Mouse (Mus musculus): ENCODE data around the gene Eif3d.
A peak's percentile ranks its signal among the peaks of the same experiment; 100 is the strongest.

Gene Eif3d

DNA sequence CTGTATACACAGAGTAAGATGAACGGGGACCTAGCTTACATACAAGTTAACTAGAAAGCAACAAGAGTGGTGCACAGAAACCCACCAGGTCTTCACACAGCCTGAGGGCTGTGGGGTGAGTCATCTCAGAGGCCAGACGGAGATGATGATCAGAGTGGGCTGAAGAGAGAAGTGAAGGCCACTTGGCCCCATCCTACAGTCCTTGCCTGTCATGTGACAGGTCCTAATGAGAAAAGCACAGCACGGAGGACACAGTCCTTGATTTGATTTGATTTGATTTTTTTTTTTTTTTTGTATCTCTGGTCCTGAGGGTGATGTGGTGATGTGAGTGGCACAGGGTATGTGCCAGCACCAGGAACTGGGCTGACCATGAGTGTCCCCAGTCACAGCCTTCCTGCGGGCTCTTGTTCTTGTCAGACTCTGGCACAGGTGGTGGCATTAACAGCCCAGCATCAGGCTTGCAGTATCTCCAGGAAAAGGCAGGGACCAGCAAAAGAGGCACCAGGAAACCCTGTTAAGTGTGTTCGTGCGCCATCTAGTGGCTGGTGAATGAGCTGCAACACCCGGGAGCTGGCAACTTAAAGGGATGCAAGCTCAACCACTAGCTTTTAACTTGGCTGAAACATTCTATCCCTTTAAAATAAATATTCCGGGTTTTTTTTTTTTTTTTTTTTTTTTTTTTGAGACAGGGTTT lies 53.6 kb downstream of the Eif3d start:
- peak; percentile 96 for DNase-seq

DNA sequence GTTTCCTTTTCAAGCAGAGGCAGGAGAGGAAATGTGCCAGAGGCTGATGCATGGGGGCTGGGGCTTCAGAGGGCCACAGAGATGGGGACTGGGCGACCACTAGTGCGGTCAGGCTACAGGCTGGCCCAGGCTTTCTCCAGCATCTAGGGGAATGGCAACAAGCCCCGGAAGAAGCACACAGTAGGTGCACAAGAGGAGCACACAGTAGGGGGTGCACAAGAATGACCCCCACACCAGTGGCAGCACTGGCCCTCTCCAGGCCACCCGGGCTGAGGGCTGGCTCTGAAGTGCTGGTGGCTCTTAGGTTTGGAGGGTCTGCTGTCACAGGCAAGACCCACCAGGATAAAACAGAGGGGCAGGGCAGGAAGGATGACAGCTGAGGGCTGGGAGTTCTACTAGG lies 55.3 kb downstream of the Eif3d start:
- DNase-seq, result peak in 1 of 2 experiments; percentile 1

DNA sequence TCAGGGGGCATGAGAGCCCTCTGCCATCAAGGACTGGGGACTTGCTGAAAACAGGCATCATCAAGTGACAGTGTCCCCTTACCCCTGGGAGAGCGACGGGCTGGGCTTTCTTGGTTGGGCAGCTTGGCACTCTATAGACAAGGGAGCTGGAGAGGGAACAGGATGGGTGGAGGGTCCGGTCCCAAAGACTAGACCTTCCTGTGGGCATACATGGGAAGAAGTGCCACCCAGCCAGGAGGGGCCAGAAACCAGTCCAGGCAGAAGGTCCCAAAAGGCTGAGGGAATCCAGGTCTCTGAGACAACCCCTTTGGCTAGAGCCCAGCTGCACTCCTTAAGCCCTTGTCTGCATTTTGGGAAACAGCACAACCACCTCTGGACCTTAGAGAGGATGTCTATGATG lies 56.1 kb downstream of the Eif3d start:
- DNase-seq, result peak in 1 of 2 experiments; percentile 1

DNA sequence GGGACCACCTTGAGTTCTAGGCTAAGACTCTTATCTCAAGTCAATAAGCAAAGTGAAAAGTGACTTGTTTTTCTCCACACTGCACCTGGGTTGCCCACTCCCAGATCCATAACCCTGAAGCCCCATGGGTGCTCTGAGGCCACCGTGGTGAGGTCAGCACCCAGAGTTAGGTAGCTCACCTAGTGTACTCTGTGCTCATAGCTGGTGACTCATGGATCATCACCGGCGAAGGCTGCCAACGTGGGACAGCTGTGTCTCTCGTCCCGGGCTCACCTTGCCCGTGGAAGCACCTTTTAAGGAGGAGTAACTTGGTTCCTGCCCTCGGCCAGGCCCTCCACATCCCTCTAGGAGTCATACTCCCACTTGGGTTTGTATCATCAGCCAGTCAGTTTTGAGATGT lies 57.6 kb downstream of the Eif3d start:
- no peak for DNase-seq

DNA sequence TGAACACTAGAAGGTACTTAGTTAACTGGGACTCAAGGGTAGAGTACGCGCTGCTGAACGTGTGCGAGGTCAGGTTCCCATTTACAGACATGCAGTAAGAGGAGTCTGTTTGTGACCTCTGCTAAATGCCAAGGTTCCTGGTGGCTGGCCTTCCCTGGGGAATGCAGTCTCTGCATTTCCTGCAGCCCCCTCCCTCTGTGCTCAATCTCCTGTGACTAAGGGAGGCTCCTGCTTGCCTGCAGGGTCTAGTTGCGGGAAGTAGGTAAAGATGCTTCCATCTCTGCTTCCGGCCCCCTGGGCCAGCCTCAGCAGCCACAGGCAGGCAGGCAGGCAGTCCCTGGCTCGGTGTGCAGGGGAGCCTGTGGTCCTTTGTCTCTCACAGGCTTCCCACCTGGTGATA lies 58.0 kb downstream of the Eif3d start:
- peak in 1 of 2 experiments; percentile 56 for DNase-seq

DNA sequence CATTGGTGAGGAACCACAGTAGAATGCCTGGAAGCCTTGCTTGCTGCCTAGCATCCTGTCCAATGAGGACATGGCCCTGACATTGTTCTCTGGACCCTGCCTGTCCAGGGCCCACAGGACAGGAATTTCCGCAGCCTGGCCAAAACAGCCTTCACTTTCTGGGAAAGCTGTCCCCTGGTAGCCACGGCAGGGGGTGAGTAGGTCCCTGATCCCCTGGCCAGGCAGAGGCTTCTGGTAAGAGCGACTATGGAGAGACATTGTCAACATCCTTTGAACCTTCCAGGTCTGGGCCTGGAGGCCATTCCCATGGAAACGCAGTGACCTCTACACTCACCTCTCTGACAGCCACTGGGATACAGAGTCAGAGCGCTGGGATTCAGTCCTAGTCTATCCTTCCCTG lies 58.6 kb downstream of the Eif3d start:
- peak in 1 of 2 experiments; percentile 43 for DNase-seq

DNA sequence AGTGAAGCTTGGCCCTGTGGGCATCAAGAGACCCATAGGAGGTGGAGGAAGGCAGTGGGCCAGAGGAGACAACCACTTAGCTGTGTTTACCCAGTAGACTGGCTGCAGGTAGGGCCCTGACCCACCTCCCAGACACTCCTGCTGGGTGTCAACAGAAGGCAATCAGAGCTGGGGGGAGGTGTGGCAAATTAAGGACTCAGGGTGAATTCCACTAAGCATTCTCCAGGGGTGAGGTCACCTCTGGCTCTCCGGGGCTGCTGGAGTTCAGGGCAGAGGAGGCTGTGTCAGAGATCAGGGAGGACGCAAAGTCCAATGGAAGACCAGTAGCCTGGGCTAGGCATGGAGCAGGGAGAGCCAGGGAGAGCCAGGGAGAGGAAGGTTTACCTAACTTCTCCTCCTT lies 59.5 kb downstream of the Eif3d start:
- peak; percentile 50 to 72 for DNase-seq
